Mouse (Mus musculus) intestine, postnatal 0 days (tissue): ENCODE measurements around the gene Arid3c. TPM values are rescaled to one million over a fixed set of nuclear protein-coding genes. Genes with fewer than 3 reads are reported as not detected.
"Not testable (repeated sequence)": the region's sequence is repeated elsewhere in the genome, so short reads cannot be mapped to it uniquely, and the experiment has no call there.

Source experiments
- ATAC-seq: fragments of 200-750 bp; cut with Nextera tagmentation; 2 replicates; pipeline ENCODE4 v1.8.0; 2017; ENCODE audit warnings: mild to moderate bottlenecking, moderate TSS enrichment, moderate library complexity
- H3K27ac ChIP-seq: fragments of 300-500 bp; sonication (generic); 2 replicates; pipeline ENCODE4 v1.5.1; 2014; ENCODE audit warnings: mild to moderate bottlenecking, low read depth, low read length, moderate library complexity
- H3K27me3 ChIP-seq: fragments of 300-500 bp; sonication (generic); replicated peaks from 2 replicates; pipeline ENCODE4 v1.6.1; 2014; ENCODE audit warnings: low read length, mixed read lengths; ENCODE audit not compliant: control insufficient read depth, insufficient read depth
- H3K36me3 ChIP-seq: fragments of 300-500 bp; sonication (generic); 2 replicates; pipeline ENCODE4 v1.6.1; 2014; ENCODE audit warnings: mild to moderate bottlenecking, moderate library complexity; ENCODE audit not compliant: control insufficient read depth, insufficient read depth
- H3K4me1 ChIP-seq: fragments of 300-500 bp; sonication (generic); replicated peaks from 2 replicates; pipeline ENCODE4 v1.6.1; 2014; ENCODE audit warnings: antibody characterized with exemption, low read length, mixed read lengths; ENCODE audit not compliant: control insufficient read depth, insufficient read depth
- H3K4me2 ChIP-seq: fragments of 300-500 bp; sonication (generic); replicated peaks from 2 replicates; pipeline ENCODE4 v1.6.1; 2014; ENCODE audit warnings: low read depth, mild to moderate bottlenecking, moderate library complexity
- H3K4me3 ChIP-seq: fragments of 300-500 bp; sonication (generic); 2 replicates; pipeline ENCODE4 v1.5.1; 2014; ENCODE audit warnings: low read depth, low read length
- H3K9ac ChIP-seq: fragments of 300-500 bp; sonication (generic); 2 replicates; pipeline ENCODE4 v1.6.1; 2014; ENCODE audit warnings: mild to moderate bottlenecking, low read depth, low read length
- H3K9me3 ChIP-seq: fragments of 300-500 bp; sonication (generic); 2 replicates; pipeline ENCODE4 v1.6.1; 2016; ENCODE audit warnings: mixed run types; ENCODE audit not compliant: control insufficient read depth
- CTCF ChIP-seq: sonication (generic); IDR thresholded peaks from 2 replicates; pipeline ENCODE4 v1.5.1; 2016; ENCODE audit warnings: low read depth, mild to moderate bottlenecking, control low read depth, antibody characterized with exemption, moderate library complexity
- WGBS: fragments of 180-500 bp; shearing (Covaris S2); extraction: QIAGEN DNeasy Blood & Tissue Kit; methylation state at CpG from one replicate; pipeline ENCODE4 v1.1.7; 2014; 5-methylcytosine and 5-hydroxymethylcytosine counted together
- polyA plus RNA-seq: library from polyadenylated mRNA; unstranded; fragments of >200 nt; fragmentation: Nextera tagmentation; extraction: Ambion mirVana; gene quantifications from 2 replicates; pipeline ENCODE4 v1.2.1, GENCODE M21; 2015

The Arid3c gene
- polyA plus RNA-seq, 1 experiment from 2014 or later = not detected

GRCm38 (mm10) chr4:41696930-41697841 is 33.8 kb downstream of the Arid3c start, which contains the start of gene Cntfr:
TSS of gene Cntfr (minus strand) at chr4:41697089.
- TF ChIP-seq CTCF = peak; percentile 77
- not testable (repeated sequence) for H3K4me1 ChIP-seq, H3K9ac ChIP-seq, H3K27ac ChIP-seq, H3K4me3 ChIP-seq, H3K36me3 ChIP-seq, H3K9me3 ChIP-seq, H3K27me3 ChIP-seq, ATAC-seq
- 12% methylated on average over 23 of the region's 40 CpGs for WGBS
- H3K4me2 ChIP-seq = peak within 1 kb of the TSS; percentile 43

DNA sequence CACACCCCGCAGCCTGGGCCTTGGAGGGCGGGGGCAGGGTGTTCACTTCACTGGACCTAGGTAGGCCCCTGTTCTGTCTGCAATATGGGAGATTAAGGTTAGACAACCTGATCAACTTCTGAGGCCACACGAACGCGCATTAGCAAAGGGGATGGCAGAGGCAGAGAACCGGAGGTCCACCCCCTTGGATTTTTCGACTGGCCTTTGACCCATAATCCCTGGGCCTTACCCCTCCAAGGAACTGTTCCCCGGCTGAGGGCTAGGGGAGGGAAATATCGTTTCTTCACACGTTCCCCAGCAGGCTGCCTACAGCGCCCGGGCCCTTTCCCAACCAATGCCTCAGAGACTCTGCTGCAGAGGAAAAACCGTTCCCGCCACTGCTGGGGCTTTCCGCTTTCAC is 34.5 kb downstream of the Arid3c start:
- H3K4me1 ChIP-seq, H3K27me3 ChIP-seq, H3K9me3 ChIP-seq, H3K4me3 ChIP-seq, ATAC-seq, H3K36me3 ChIP-seq, H3K9ac ChIP-seq, H3K27ac ChIP-seq: not testable (repeated sequence)
- peak overlapping the region; percentile 43; the same call in 1 of the 2 replicates for H3K4me2 ChIP-seq
- WGBS = 18% methylated on average over 13 of the region's 15 CpGs

GRCm38 (mm10) chr4:41695800-41696199 is 35.1 kb downstream of the Arid3c start:
- ATAC-seq, H3K9me3 ChIP-seq, H3K9ac ChIP-seq, H3K36me3 ChIP-seq, H3K4me1 ChIP-seq, H3K27ac ChIP-seq, H3K4me3 ChIP-seq, H3K27me3 ChIP-seq: not testable (repeated sequence)
- WGBS = 7% methylated on average over 8 of the region's 38 CpGs
- H3K4me2 ChIP-seq = peak overlapping the region; percentile 40; the same call in 1 of the 2 replicates

DNA sequence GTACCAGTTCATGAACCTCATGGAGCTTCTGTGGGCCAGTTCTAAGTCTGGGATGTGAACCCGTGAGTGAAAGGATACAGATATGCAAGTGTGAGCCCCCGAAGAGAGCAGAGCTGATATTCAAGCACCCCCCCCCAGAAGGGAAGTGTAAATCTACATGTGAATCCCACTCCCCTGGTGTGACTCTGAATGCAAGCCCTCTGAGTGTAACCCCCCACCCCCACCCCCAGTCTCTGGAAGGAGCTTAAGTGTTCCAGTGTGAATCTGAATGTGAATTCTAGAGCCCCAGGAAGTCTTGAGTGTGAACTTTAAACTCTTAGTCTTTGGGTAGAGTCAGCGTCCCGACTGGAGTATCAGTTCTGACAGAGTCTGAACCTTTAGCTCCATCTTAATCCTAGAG is 37.4 kb downstream of the Arid3c start:
- H3K27ac ChIP-seq, ATAC-seq, H3K27me3 ChIP-seq, H3K4me2 ChIP-seq, H3K9ac ChIP-seq, H3K4me1 ChIP-seq, H3K9me3 ChIP-seq, H3K36me3 ChIP-seq, H3K4me3 ChIP-seq: not testable (repeated sequence)
- WGBS = 18% methylated on average over 4 of the region's 4 CpGs

DNA sequence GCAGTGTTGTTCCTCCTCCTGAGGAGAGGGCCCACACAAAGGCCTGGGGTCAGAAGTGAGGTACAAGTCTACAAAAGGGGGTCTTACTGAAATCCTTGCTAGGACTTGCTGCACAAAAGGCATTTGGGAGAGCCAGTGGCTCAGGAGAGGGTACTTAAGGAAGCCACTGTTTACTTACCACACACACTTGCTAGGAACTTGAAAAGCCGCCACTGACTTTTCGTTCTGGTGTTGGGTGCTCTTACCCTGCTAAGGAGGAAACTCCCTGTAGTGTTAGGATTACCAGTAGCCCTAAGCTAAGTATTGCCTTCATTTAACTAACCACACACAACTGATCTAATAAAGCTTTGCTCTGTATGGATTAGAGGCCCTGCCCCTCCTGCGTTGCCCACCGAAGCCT is 40.9 kb downstream of the Arid3c start:
- not testable (repeated sequence) for H3K9me3 ChIP-seq, ATAC-seq, H3K4me3 ChIP-seq, H3K27me3 ChIP-seq, H3K4me1 ChIP-seq, H3K9ac ChIP-seq, H3K36me3 ChIP-seq, H3K27ac ChIP-seq, H3K4me2 ChIP-seq
- WGBS = no CpG with 5 or more reads among the region's 4 CpGs

- not testable (repeated sequence) for H3K4me1 ChIP-seq, ATAC-seq, H3K4me2 ChIP-seq, H3K9me3 ChIP-seq, H3K4me3 ChIP-seq, H3K9ac ChIP-seq, H3K27ac ChIP-seq, H3K27me3 ChIP-seq, H3K36me3 ChIP-seq
- 78% methylated on average over 1 of the region's 1 CpGs for WGBS
Measured at GRCm38 (mm10) chr4:41688562-41688961, 42.4 kb downstream of the Arid3c start.

DNA sequence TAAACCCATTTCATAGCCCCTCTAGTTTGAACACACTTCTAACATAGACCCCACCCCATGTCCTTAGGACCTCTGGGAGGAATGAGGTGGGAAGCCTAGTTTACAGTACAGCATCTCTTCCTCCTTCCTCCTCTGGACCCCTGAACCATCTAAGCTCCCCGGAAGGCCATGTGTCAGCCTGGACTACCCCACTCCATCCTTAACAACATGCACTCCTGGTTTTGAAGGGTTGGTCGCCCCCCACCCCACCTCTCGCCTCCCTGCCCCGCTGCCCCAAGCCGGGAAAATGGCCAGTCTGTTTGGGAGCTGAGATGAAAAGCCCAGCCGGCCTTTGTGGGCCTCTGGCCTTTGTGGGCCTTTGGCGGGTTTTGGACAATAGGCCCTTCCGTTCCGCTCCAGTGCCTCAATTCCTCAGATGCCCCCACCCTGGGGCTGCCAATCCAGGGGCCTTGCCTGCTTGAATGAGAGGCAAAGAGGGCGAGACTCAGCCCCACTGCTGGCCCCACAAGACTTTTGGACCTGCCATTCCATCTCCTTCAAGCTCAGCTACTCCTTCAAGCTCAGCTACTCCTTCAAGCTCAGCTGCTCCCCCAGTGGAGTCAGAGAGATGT is 45.0 kb downstream of the Arid3c start:
- not testable (repeated sequence) for H3K4me3 ChIP-seq, H3K9me3 ChIP-seq, H3K27me3 ChIP-seq, H3K4me1 ChIP-seq, H3K9ac ChIP-seq, ATAC-seq, H3K36me3 ChIP-seq, H3K4me2 ChIP-seq, H3K27ac ChIP-seq
- WGBS = 57% methylated on average over 9 of the region's 10 CpGs

GRCm38 (mm10) chr4:41684931-41685453 is 46.0 kb downstream of the Arid3c start:
- not testable (repeated sequence) for ATAC-seq

More at GRCm38 (mm10) chr4:41684931-41685453, 46.0 kb downstream of the Arid3c start:
- not testable (repeated sequence) for H3K9ac ChIP-seq, H3K4me2 ChIP-seq, H3K27me3 ChIP-seq, H3K36me3 ChIP-seq, H3K27ac ChIP-seq, H3K9me3 ChIP-seq, H3K4me1 ChIP-seq, H3K4me3 ChIP-seq
- whole genome bisulfite sequencing = 3% methylated on average over 12 of the region's 14 CpGs
